Mouse (Mus musculus) midbrain, embryonic 16.5 days (tissue): ENCODE measurements at regions not wholly inside any gene's neighbourhood (a gene's known extent, or its start where the extent isn't known, plus 50 kb on each side); places are given as distances from the start of the nearest gene placed in this dataset.

ENCODE experiments used
- ATAC-seq: fragments of 200-750 bp; cut with Nextera tagmentation; 2 replicates; pipeline ENCODE4 v1.8.0; 2017; ENCODE audit warnings: moderate TSS enrichment
- H3K27ac ChIP-seq: fragments of 300-500 bp; sonication (generic); 2 replicates; pipeline ENCODE4 v1.5.1; 2014; ENCODE audit warnings: mild to moderate bottlenecking, low read length, mixed read lengths
- H3K27me3 ChIP-seq: fragments of 300-500 bp; sonication (generic); 2 replicates; pipeline ENCODE4 v1.6.1; 2014; ENCODE audit warnings: low read depth, low read length, mixed read lengths; ENCODE audit not compliant: control insufficient read depth, insufficient read depth
- H3K36me3 ChIP-seq: fragments of 300-500 bp; sonication (generic); 2 replicates; pipeline ENCODE4 v1.6.1; 2014; ENCODE audit warnings: mild to moderate bottlenecking, low read length, moderate library complexity, mixed read lengths; ENCODE audit not compliant: control insufficient read depth, insufficient read depth
- H3K4me1 ChIP-seq: fragments of 300-500 bp; sonication (generic); 2 replicates; pipeline ENCODE4 v1.6.1; 2014; ENCODE audit warnings: mild to moderate bottlenecking, low read length, mixed read lengths; ENCODE audit not compliant: control insufficient read depth, insufficient read depth
- H3K4me2 ChIP-seq: fragments of 300-500 bp; sonication (generic); 2 replicates; pipeline ENCODE4 v1.6.1; 2014; ENCODE audit warnings: mild to moderate bottlenecking, low read length, mixed read lengths
- H3K4me3 ChIP-seq: fragments of 300-500 bp; sonication (generic); 2 replicates; pipeline ENCODE4 v1.5.1; 2014; ENCODE audit warnings: low read depth, mild to moderate bottlenecking, low read length, moderate library complexity, mixed read lengths
- H3K9ac ChIP-seq: fragments of 300-500 bp; sonication (generic); 2 replicates; pipeline ENCODE4 v1.6.1; 2014; ENCODE audit warnings: low read depth, low read length, mixed read lengths
- H3K9me3 ChIP-seq: fragments of 300-500 bp; sonication (generic); replicated peaks from 2 replicates; pipeline ENCODE4 v1.6.1; 2014; ENCODE audit warnings: mild to moderate bottlenecking, low read length, mixed read lengths; ENCODE audit not compliant: control insufficient read depth, poor library complexity, severe bottlenecking
- WGBS: fragments of 180-500 bp; shearing (Covaris S2); extraction: QIAGEN DNeasy Blood & Tissue Kit; methylation state at CpG from one replicate; pipeline ENCODE4 v1.1.7; 2014; 5-methylcytosine and 5-hydroxymethylcytosine counted together

DNA sequence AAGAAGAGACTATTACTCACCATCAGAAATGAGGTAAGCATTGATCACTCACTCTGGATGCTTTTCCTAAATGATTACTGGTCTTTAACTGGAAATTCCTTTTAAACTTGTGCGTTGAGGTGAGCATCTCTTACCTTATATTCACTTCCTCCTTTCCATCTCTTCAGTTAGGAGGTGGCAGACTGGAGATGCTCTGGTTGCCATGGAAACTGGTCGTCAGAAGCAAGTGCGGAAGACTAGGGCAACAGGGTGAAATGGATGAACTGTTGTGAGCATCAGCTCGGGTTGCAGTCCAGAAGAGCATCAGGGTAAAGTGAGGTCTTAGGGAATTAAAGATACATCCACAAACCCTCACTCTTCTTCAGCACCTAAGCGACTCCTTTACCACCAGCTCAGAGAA, 86.2 kb upstream of the Rab3gap2 start:
- H3K27me3 ChIP-seq: no peaks in the 10 kb centered on the region
- H3K9me3 ChIP-seq: no peaks in the 10 kb centered on the region
- WGBS: 39% methylated on average over 5 of the region's 5 CpGs
- ATAC-seq: no peak
- H3K36me3 ChIP-seq: no peaks in the 10 kb centered on the region
- no peaks in the 10 kb centered on the region for H3K4me1 ChIP-seq
- H3K27ac ChIP-seq: no peak overlapping the region
- H3K4me3 ChIP-seq: no peak overlapping the region
- no peak overlapping the region for H3K4me2 ChIP-seq
- H3K9ac ChIP-seq: no peak overlapping the region

DNA sequence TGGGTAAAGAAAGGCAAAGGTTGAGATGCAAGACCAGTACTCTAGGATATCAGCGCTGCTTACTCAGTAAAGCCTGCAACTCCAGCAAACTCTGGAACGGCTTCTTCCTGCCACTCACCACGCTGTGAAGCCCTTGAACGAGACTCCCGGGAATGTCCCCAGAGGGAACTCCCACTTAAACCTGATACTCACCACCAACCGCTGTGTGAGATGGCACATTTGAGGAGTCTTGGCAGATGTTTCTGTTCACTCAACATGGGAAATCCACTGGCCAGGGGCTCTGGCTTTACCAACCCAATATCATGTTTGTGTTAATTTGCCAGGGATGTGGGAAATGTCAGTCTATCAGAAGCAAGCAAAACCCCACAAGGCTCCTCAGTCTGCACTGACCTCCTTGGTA, 90.2 kb upstream of the Rab3gap2 start:
- Histone ChIP-seq H3K36me3 (no peaks in the 10 kb centered on the region), H3K4me1 (no peaks in the 10 kb centered on the region), H3K9me3 (no peaks in the 10 kb centered on the region), H3K27ac (no peak overlapping the region), H3K9ac (no peak overlapping the region), H3K4me3 (no peak overlapping the region), H3K4me2 (no peak overlapping the region), H3K27me3 (no peaks in the 10 kb centered on the region)
- WGBS: 84% methylated on average over 6 of the region's 6 CpGs
- ATAC-seq: no peak

DNA sequence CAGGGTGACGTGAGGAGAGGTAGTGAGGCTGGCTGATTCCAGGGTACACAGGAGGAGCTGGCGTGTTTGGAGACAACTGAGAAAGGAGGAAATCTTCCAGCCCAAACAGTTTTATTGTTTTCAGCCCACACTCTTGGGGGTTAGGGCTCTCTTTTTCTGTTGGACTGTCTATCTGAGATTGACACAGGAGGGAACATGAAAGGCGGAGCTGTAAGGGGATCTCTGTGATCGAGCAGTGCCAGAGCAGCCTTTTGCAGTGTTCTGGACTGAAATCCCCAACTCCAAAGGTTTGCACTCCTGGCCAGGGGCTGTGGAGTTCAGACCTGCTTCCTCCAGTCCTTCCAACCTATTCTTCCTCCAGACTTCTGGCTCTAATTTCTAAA, 91.9 kb upstream of the Rab3gap2 start:
- H3K9ac ChIP-seq: no peak overlapping the region
- H3K4me2 ChIP-seq: no peak overlapping the region
- no peak overlapping the region for H3K4me3 ChIP-seq
- H3K4me1 ChIP-seq: no peaks in the 10 kb centered on the region
- no peak overlapping the region for H3K27ac ChIP-seq
- 60% methylated on average over 4 of the region's 4 CpGs for WGBS
- H3K36me3 ChIP-seq: no peaks in the 10 kb centered on the region
- ATAC-seq: no peak
- no peaks in the 10 kb centered on the region for H3K9me3 ChIP-seq
- no peaks in the 10 kb centered on the region for H3K27me3 ChIP-seq

DNA sequence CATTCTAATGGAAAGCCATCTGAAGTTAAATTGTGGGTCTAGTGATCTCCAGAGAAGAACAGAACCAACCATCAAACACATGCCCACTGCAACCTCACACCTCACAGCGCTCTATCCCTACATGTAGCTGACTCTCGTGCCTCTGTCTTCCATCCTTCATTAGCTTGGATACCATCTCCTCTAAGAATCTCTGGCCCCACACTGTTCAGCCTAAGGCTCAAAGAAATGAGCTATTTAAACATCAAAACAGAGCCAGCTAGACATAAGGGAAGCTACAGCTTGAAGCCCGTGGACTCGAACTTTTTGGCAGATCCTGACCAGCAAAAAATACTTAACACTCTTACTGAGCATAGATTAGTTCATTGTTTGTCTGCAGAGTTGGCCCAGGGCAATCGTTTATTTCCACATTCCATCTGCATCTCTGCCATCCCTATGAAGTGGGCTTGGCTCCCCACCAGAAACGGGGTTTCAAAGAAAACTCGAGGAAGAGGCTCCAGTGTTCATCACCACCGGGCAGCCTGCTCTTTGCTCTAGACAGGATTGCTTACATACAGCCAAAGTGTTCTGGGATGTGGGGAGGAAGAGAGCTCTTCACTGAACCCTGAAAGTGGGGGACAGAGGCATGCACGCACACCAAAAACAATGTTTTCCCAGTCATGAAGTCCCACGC, 92.4 kb upstream of the Rab3gap2 start:
- H3K4me3 ChIP-seq: no peak overlapping the region
- WGBS: 73% methylated on average over 10 of the region's 10 CpGs
- no peak overlapping the region for H3K27ac ChIP-seq
- ATAC-seq: no peak
- no peaks in the 10 kb centered on the region for H3K9me3 ChIP-seq
- no peaks in the 10 kb centered on the region for H3K4me1 ChIP-seq
- no peaks in the 10 kb centered on the region for H3K27me3 ChIP-seq
- no peak overlapping the region for H3K4me2 ChIP-seq
- no peak overlapping the region for H3K9ac ChIP-seq
- H3K36me3 ChIP-seq: no peaks in the 10 kb centered on the region

DNA sequence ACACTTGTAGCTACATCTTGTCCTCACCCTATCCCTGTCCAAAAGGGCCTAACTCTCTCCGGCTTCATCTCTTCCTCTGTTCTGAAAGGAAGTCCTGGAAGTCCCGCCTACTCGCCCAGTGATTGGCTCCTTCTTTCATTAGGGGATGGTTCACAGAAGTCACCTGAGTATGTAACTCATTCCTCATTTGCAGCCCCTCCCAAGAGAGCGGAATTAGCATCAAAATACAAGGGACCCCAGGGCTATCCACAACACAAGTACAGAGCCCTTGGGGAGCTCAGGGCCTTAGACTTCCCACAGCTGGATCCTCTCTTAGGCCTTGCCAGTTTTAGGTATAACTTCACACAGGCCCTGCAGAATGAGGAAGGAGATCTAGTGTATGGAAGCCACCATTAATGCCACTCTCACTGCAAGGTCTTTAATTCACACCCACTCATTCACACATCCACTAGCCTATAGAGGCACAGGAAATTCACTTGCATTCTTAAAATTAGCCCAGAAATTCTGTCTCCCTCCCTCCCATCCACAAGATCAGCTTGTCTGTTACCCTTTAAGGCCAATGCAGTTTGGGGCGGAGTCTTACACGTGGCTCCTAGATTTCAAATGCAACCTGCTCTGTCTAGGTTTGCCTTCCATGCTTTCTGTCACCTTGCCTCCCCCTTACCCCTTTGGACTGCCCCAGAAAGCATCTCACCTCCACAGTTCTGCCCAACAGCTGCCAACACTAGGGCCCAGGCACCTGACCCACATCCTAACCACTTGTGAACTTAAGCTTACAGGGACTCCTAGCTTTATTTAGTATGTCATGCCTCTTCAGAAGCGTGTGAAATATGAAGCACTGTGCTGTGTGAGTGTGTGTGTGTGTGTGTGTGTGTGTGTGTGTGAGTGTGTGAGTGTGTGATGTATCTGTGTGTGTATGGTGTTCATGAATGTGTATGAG, 98.7 kb upstream of the Rab3gap2 start:
- Histone ChIP-seq H3K9ac (no peak overlapping the region), H3K9me3 (no peaks in the 10 kb centered on the region), H3K4me1 (no peaks in the 10 kb centered on the region), H3K27me3 (no peaks in the 10 kb centered on the region), H3K27ac (no peak overlapping the region), H3K36me3 (no peaks in the 10 kb centered on the region), H3K4me2 (no peak overlapping the region), H3K4me3 (no peak overlapping the region)
- ATAC-seq: no peak
- 41% methylated on average over 7 of the region's 7 CpGs for WGBS

DNA sequence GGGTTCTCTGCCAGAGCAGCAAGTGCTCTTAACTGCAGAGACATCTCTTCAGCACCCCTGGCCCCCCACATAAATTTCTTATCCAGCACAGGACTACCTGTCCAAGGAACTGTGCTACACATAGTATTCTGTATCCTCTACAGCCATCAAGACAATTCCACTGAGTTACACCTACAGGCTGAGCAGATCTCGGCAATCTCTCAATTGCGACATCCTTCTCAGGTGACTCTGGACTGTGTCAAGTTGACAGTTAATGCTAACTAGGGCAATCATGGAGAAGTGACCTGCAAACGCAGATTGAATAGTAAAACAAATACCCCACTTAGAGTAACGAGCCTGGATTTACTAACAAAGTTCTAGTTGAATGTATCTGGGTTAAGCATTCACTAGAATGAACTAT, 100.1 kb upstream of the Rab3gap2 start:
- H3K4me3 ChIP-seq: no peak overlapping the region
- 89% methylated on average over 4 of the region's 4 CpGs for WGBS
- H3K36me3 ChIP-seq: no peaks in the 10 kb centered on the region
- no peak overlapping the region for H3K9ac ChIP-seq
- no peaks in the 10 kb centered on the region for H3K9me3 ChIP-seq
- no peak overlapping the region for H3K4me2 ChIP-seq
- H3K27ac ChIP-seq: no peak overlapping the region
- ATAC-seq: no peak
- peaks cover 8% of the 10 kb centered on the region for H3K4me1 ChIP-seq
- no peaks in the 10 kb centered on the region for H3K27me3 ChIP-seq

DNA sequence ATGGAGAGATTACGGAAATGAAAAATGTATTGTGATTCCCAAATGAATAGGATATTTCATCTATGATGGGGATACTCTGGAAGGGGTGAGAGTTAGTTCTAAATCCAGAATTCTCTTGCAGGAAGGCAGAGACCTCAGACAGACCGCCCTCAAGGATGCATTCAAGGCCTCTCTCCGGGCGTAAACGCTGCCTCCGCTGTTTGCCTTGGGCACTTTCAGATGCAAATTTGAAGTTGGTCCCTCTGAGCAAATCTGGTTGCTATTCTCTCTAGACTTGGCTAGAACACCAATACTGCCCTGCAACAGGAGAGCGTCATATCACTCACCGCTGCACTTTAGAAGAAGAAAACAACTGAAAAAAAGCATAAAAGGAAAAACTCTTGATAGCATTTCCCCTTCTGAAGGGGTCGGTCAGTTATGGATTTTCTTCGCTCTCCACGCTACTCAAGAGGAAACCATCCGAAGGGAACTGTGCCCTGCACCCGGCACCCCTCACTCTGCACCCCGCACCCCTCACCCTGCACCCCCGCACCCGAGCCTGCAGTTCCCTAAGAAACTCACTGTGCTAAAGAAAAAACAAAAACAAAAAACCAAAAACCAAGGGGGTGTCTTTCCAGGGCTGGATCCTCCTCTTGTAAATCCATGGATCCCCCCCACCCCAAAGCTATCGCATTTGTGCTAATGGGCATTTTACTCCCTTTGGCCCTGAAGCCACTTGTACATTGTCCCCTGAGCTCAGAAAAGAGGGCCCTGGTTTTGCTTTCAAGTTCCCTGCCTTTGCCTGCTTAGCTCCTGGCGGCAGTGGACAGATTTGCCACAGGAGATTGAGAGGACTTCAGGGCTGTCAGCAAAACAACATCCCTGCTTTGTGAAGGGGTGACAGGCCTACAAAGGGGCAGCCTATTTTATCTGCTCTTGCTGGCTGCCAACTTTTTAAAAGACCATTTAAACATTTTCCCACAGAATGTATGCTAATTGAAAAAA, 99.9 kb upstream of the Mark1 start:
- H3K27me3 ChIP-seq: no peaks in the 10 kb centered on the region
- no peaks in the 10 kb centered on the region for H3K36me3 ChIP-seq
- no peak overlapping the region for H3K4me3 ChIP-seq
- H3K27ac ChIP-seq: no peak overlapping the region
- 5% methylated on average over 18 of the region's 18 CpGs for WGBS
- H3K4me1 ChIP-seq: peaks cover 16% of the 10 kb centered on the region
- H3K9ac ChIP-seq: no peak overlapping the region
- ATAC-seq: peak; percentile 39; the same call in 1 of the 2 replicates
- H3K4me2 ChIP-seq: no peak overlapping the region
- H3K9me3 ChIP-seq: no peaks in the 10 kb centered on the region

DNA sequence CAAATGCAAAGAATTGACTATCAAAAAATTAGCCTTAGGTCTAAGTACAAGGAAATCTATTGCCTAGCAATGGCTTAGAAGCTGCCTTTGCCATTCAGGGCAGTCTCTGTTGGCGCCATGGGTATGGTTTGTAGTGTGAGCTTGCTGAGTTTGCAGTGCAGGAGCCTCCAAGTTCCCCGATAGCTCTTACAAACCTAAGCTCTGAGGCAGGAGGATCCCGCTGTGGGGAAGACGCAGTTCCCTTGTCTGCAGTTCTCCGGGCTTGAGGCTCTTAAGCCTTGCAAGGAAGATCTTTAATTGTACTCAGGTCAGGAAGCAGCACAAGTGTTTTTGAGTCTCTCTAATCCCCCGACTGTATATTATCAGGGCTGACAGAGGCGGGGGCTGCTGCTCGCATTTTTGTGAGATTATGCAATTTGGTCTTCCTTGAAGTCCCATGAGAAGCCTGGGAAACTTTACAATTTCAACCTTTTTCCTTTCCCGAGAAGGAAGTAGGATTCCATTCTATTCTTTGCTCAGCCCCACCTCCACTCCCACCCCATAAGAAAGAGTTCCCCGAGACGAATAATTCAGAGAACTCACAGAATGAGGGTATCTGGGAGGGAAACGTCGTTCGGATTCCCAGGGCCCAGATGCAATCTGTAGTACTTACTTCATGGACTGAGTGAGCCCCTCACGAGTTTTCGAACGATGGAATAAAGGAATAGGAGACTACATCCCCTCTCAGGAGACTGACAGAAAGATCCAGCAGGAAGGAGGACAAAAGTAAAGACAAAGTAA, 99.0 kb upstream of the Mark1 start:
- H3K36me3 ChIP-seq: no peaks in the 10 kb centered on the region
- no peak overlapping the region for H3K9ac ChIP-seq
- ATAC-seq: no peak
- no peak overlapping the region for H3K27ac ChIP-seq
- H3K4me1 ChIP-seq: peaks cover 16% of the 10 kb centered on the region
- WGBS: 4% methylated on average over 17 of the region's 17 CpGs
- no peaks in the 10 kb centered on the region for H3K9me3 ChIP-seq
- H3K4me2 ChIP-seq: peak overlapping the region; percentile 26; the same call in 1 of the 2 replicates
- no peaks in the 10 kb centered on the region for H3K27me3 ChIP-seq
- no peak overlapping the region for H3K4me3 ChIP-seq
